Mouse (Mus musculus) ES-E14 (cell line): ENCODE results near the gene Hrg. TPM values are rescaled to one million over a fixed set of nuclear protein-coding genes. Genes with fewer than 3 reads are reported as not detected.

Experiments used
- DNase-seq: peaks from one replicate; pipeline ENCODE4 v3.0.0-alpha.2; 2013; ENCODE audit warnings: low read depth, low spot score
- H3K27ac ChIP-seq: 2 replicates; pipeline ENCODE4 v1.5.1; 2012; ENCODE audit warnings: low read depth, mild to moderate bottlenecking, low read length, moderate library complexity, mixed read lengths; ENCODE audit not compliant: poor library complexity, insufficient read depth, severe bottlenecking
- H3K36me3 ChIP-seq: 2 replicates; pipeline ENCODE4 v1.6.1; 2012; ENCODE audit warnings: mild to moderate bottlenecking, low read length, moderate library complexity, mixed read lengths; ENCODE audit not compliant: control insufficient read depth, poor library complexity, insufficient read depth, severe bottlenecking
- H3K4me1 ChIP-seq, 2 experiments: fragments of 150-350 bp in 1 of 2; sonication (generic) in 1 of 2; 2 replicates each; pipeline ENCODE4 v1.6.1; 2012; ENCODE audit warnings: low read length in 2 of 2, mild to moderate bottlenecking in 1 of 2, mixed read lengths in 1 of 2; ENCODE audit not compliant: control insufficient read depth in 2 of 2, insufficient read depth in 2 of 2, poor library complexity in 1 of 2
- H3K4me3 ChIP-seq, 2 experiments: fragments of 150-350 bp in 1 of 2; sonication (generic) in 1 of 2; 2 replicates each; pipeline ENCODE4 v1.5.1; 2012; ENCODE audit warnings: low read length in 2 of 2, low read depth in 1 of 2, mild to moderate bottlenecking in 1 of 2, mixed read lengths in 1 of 2; ENCODE audit not compliant: insufficient read depth in 1 of 2, poor library complexity in 1 of 2, severe bottlenecking in 1 of 2
- H3K9ac ChIP-seq: 2 replicates; pipeline ENCODE4 v1.6.1; 2012; ENCODE audit warnings: low read depth, mild to moderate bottlenecking, low read length, mixed read lengths; ENCODE audit not compliant: poor library complexity, insufficient read depth, severe bottlenecking
- H3K9me3 ChIP-seq: fragments of 150-350 bp; sonication (generic); 2 replicates; pipeline ENCODE4 v1.6.1; 2012; ENCODE audit warnings: low read depth, mild to moderate bottlenecking, low read length; ENCODE audit not compliant: control insufficient read depth, insufficient read depth
- CHD2 ChIP-seq: IDR thresholded peaks from 2 replicates; pipeline ENCODE4 v1.6.1; 2014; ENCODE audit warnings: mild to moderate bottlenecking, low read depth, low read length, inconsistent platforms
- HCFC1 ChIP-seq: IDR thresholded peaks from 2 replicates; pipeline ENCODE4 v1.6.1; 2012; ENCODE audit warnings: low read length, inconsistent platforms, borderline replicate concordance; ENCODE audit not compliant: insufficient read depth
- MAFK ChIP-seq: IDR thresholded peaks from 2 replicates; pipeline ENCODE4 v1.6.1; 2014; ENCODE audit warnings: mild to moderate bottlenecking, low read depth, low read length, inconsistent platforms; ENCODE audit not compliant: insufficient read depth
- ZC3H11A ChIP-seq: IDR thresholded peaks from 2 replicates; pipeline ENCODE4 v1.6.1; 2012; ENCODE audit warnings: low read depth, mild to moderate bottlenecking, inconsistent platforms, low read length, borderline replicate concordance
- ZNF384 ChIP-seq: IDR thresholded peaks from 2 replicates; pipeline ENCODE4 v1.6.1; 2012; ENCODE audit warnings: low read depth, low read length, inconsistent platforms
- in situ Hi-C, 2 experiments: fragments of 600-800 bp; cut with MboI; formaldehyde crosslinking; loops; one replicate each; pipeline ENCODE4 v1.15.1; 2025; ENCODE audit warnings: low sequenced_read_pairs in 2 of 2, inconsistent platforms in 1 of 2; ENCODE audit not compliant: unreplicated experiment in 2 of 2
- total RNA-seq: library from RNA; depleted of rRNA; stranded (reverse); fragments of 300-350 nt; gene quantifications from 2 replicates; pipeline ENCODE4 v1.2.3, GENCODE M21; 2012

Gene Hrg
- total RNA-seq, 1 experiment: not detected

- no peak overlapping the region for H3K4me3 ChIP-seq
- H3K4me1 ChIP-seq: peaks cover 0 to 8% of the 10 kb centered on the region in 2 experiments; a peak in 3 of 4 replicates
- H3K9ac ChIP-seq: no peak overlapping the region
- TF ChIP-seq HCFC1: no peak
- no peak for TF ChIP-seq MAFK
- no peak for TF ChIP-seq ZNF384
- no peak for TF ChIP-seq CHD2
- no peak for DNase-seq
- H3K36me3 ChIP-seq: no peaks in the 10 kb centered on the region
- in situ Hi-C loops: no loop called here
- no peaks in the 10 kb centered on the region for H3K9me3 ChIP-seq
- no peak overlapping the region for H3K27ac ChIP-seq
These were observed 36.6 kb upstream of the Hrg start for GRCm38 (mm10) chr16:22914276-22914675.

DNA sequence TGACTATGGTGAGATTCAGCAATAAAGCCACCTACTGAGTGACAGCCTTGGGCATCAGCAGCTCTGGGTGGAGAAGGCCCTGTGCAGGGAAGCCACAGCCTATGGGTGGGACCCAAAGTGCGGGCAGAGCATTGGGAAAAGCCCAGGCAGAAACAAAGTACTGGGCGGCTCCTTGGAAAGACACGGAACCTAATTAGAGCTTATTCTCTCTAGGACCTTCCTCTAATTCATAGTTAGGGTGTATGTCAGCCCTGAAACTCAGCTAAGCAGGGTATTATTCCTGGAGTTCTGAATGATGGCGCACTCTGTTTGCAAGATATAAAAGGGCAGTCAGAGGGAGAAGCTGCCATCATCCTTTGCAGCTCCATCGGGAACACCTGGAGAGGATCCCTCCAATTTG lies 32.8 kb upstream of the Hrg start, which contains the start of gene Fetub:
Gene Fetub, plus strand, starts transcription at position 301 of the 400 bp plus-strand sequence.
- peaks cover 0 to 13% of the 10 kb centered on the region in 2 experiments; a peak in 3 of 4 replicates for H3K4me1 ChIP-seq
- in situ Hi-C loops: no loop called here
- H3K9ac ChIP-seq: no peak within 1 kb of the TSS
- no peak within 1 kb of the TSS for H3K27ac ChIP-seq
- no peaks in the 10 kb centered on the region for H3K9me3 ChIP-seq
- H3K36me3 ChIP-seq: no peaks in the 10 kb centered on the region
- TF ChIP-seq MAFK: no peak
- TF ChIP-seq HCFC1: no peak
- no peak for TF ChIP-seq ZC3H11A
- no peak for TF ChIP-seq CHD2
- no peak for TF ChIP-seq ZNF384
- H3K4me3 ChIP-seq: peak within 1 kb of the TSS in 1 of 2 experiments; percentile 13; a peak in 1 of 4 replicates
- DNase-seq: no peak

DNA sequence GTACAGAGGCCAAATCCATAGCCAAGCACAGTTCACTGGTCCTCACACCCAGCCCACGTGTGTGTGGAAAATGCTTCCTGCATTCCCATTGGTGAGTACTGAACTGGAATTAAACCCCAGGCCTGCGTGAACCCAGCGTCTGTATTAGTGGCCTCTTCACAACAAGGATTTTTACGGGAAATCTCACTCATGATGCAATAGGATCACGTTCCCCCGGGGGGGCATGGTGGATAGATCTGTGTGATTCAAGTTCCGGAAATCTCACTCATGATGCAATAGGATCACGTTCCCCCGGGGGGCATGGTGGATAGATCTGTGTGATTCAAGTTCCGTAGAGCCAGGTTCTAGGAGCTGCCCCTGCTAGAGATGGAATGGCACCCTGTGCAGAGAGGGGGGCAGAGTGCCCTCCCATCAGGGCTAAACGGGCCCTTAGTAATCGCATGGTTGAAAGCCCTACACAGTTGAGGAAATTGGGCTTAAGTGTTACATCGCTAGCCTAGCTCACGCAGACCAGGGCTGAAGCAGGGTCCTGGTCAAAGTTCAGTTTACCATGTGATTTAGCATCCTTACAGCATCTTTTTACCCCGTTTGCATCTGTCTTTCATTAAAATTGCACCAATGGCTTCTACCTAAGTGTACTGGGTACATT lies 32.1 kb upstream of the Hrg start:
- H3K4me3 ChIP-seq: no peak overlapping the region
- H3K36me3 ChIP-seq: no peaks in the 10 kb centered on the region
- H3K9me3 ChIP-seq: no peaks in the 10 kb centered on the region
- no peak for DNase-seq
- no peak overlapping the region for H3K27ac ChIP-seq
- peaks cover 0 to 13% of the 10 kb centered on the region in 2 experiments; a peak in 3 of 4 replicates for H3K4me1 ChIP-seq
- TF ChIP-seq ZC3H11A: no peak
- TF ChIP-seq MAFK: no peak
- no peak for TF ChIP-seq ZNF384
- TF ChIP-seq CHD2: no peak
- no peak for TF ChIP-seq HCFC1
- in situ Hi-C loops: no loop called here
- no peak overlapping the region for H3K9ac ChIP-seq

DNA sequence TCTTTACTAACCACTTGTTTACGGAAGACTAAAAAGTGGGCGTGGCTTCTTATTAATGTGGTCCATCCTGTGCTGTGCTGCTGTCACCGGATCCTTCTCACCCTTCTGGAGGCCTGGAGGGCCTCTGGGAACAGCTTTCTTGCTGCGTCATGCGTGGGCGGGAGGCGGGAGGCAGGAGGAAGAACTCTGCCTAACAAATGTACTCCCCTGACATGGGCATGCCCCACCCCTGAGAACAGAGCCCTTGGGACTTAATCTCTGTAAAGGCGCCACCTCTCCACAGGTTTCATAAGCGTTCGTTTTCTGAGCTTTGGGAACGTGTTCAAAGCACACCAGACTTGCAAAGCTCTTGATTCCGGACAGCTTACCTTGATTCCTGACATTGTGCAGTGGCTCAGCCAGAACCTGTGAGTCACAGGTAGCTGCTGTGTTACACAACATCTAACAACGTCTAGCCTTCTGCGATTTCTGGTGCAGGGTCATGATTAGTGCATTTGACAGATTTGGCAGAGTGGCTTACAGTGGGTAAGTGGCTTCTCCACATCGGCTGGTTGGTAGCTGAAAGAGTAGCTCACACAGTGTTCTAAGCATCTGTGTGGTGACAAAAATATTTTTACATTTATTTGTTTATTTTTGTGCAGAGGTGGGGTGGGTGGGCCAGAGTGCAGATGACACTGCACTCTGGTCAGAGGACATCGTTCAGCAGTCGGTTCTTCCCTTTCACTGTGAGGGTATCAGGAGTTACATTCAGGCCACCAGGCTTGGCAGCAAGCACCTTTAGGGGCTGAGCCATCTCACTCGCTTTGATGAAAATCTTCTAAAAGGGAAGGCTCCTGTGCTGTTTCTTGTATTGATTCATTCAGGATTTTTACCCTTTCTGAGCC lies 30.7 kb upstream of the Hrg start:
- TF ChIP-seq HCFC1: no peak
- no peak for TF ChIP-seq CHD2
- TF ChIP-seq MAFK: peak; percentile 83
- in situ Hi-C loops: no loop called here
- Histone ChIP-seq H3K4me1 (peaks cover 0 to 13% of the 10 kb centered on the region in 2 experiments; a peak in 3 of 4 replicates), H3K36me3 (no peaks in the 10 kb centered on the region), H3K4me3 (peak overlapping the region in 1 of 2 experiments; percentile 18; a peak in 1 of 4 replicates), H3K27ac (0 out of 2 replicates have a peak overlapping the region, but pooled peaks have one; percentile 1), H3K9ac (peak overlapping the region; percentile 42; the same call in 1 of the 2 replicates), H3K9me3 (no peaks in the 10 kb centered on the region)
- DNase-seq: peak; percentile 29
